Mouse (Mus musculus) c-Kit-positive CD71-positive TER-119-positive erythroid progenitor cells, embryonic 14.5 days (primary cell): ENCODE results near the gene Upk3b.

ENCODE experiments used
- DNase-seq: peaks from one replicate; pipeline ENCODE4 v3.0.0-alpha.2; 2013; ENCODE audit warnings: low spot score

Gene Upk3b

DNA sequence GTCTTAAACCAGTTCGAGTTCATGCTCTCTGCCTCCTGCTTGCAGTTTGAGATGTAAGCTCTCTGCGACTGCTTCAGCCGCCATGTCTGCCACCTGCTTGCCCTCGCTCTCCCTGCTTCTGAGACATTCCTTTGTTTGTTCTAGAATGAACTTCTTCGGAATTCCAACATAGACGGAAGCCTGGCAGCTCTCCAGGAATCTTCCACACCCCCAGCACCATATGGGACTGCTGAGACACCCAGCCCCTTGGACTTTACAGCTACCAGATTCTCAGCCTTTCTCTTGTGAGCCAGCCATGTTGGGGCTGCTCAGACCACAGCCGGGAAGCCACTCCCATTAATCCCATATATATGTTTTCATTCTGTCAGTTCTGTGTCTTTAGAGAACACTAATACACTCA, 38.0 kb downstream of the Upk3b start:
- DNase-seq: no peak

DNA sequence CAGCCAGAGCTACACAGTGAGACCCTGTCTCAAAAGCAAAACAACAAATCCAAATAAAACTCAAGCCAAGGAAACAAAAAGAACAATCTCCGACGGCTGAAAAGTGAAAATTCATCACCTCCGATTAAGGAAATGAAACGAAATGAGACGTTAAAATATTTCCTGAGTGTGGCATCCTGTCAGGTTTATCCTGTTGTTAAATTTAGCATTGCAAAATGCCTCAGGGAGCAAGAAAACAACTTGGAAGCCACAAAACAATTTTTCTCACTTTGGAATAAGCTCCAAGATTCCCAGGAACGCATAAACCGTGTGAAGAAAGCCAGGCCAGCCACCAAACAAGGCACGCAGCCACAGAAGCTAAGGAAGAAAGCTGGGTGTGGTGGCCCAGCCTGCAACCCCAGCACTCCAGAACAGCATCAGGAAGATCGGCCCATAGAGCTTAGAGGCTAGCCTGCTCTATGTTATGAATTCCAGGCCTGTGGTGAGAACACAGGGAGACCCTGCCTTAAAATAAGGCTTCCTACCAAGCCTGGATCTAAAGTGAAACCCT, 38.8 kb downstream of the Upk3b start:
- DNase-seq: no peak

DNA sequence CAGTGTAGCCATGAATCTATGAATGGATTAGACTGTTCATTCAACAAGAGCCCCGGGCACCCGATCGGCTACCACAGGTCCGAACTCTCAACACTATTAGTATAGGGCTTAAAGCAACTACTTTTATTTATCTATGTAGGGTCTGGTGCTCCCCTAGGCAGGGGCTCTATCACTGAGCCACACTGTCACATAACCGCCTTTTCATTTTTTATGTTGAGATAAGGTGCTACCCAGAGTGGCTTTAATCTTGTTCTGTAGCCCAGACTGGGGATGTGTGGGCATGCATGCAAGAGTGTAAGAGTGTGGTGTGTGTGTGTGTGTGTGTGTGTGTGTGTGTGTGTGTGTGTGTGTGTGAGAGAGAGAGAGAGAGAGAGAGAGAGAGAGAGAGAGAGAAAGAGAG, 39.8 kb downstream of the Upk3b start:
- DNase-seq: no peak

DNA sequence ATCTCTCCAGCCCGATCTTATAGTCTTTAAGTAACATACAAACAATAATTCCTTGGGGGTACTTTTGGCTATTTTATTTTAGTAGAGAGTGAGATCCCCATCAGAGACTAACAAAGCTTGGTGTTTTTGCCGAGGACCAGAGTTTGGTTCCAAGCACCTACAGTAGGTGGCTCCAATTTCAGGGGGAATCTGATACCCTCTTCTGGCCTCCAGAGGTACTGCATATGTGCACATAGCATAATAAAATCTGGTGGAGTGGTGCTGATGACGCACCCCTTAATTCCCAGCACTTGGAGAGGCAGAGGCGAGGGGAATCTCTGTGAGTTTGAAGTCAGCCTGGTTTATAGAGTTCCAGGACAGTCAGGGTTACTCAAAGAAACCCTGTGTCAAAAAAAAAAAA, 44.0 kb downstream of the Upk3b start:
- no peak for DNase-seq

DNA sequence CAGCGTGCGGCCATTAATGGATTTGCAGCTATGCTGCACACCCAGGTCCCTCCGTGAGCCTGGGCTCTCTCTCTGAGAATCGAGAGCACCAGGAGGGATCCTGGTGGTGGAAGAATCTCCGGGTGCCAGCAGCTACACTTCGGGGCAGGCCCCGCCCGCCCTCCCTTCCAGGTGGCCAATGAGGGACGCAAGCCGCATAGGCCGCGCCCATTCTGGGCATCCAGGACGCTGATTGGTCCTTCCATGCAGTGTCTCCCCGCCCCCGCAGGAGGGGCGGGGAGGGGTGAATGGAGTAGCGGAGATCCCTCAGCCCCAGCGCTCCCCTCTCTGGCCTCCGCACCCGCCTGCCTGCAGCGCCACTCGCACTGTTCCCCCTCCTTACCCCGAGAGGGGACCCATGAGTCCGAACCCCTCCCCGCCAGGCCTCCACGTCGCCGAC, 45.4 kb downstream of the Upk3b start, which contains the start of gene Rasa4:
Gene Rasa4, plus strand, starts transcription at position 248 of the 439 bp plus-strand sequence.
- peak; percentile 91 for DNase-seq

DNA sequence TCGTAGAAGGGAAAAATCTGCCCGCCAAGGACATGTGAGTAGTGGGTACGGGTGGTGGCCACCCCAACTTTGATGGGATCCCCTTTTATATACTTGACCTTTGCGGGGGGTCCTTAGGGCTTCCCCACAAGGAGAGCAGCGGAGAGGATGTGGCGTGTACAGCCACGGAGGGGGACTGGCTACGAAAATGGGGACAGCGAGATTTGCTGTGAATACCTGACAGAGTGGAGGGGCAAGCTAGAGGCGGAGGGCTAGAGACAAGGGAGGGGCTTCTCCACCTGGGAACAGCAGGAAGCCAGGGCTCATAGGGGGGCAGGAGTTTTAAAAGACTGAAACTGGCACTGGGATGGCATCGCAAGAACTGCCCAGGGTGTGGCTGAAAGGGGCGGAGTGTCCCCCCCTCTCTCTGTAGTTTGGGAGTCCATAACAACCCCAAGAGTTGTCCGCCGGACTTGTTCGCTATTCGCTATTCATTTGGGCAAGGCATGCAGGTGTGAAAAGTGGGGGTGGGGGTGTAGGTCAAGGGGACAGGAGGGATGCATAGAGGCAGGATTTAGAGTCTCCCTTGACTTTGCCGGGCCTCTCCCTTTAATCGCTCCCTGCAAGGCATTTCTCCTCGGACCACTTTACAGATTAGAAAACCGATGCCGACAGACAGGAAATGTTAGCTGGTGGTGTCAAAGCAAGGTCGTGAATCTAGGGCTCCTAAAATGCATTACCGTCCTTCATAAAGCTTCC, 46.0 kb downstream of the Upk3b start:
- no peak for DNase-seq

DNA sequence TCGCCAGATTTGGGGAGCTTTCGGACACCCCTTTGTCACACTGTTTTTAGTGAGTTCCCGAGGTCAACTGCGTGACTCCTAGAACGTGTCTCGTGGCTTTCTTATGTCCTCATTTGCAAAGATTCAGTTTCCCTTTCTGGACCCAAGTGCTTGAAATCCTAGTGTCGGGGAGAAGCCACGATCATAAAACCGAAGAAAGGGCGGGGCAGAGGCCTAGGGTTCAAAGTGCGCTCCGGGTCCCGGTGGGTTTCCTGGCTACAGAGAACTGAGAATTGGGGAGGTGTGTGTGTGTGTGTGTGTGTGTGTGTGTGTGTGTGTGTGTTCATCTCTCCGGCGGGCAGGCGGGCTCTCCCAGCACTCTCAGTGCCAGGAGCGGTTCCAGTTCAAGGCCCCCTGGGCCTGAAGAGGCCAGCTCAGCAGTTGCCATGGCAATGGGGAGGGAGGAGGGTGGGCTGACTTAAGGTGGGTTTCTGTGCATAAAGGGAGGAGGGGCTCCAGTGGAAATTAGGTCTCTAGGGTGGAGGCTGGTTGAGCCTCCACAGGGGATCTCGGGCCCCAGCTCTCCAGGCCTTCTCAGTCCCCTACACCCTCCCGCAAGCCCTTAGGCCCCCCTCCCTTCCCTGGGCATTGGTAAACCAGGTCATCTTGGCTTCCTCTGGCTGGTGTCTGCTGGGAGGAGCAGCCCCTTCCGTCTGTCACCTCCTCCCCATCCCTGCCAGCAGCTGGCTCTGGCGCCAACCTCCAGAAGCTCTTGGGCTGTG, 46.8 kb downstream of the Upk3b start:
- no peak for DNase-seq

DNA sequence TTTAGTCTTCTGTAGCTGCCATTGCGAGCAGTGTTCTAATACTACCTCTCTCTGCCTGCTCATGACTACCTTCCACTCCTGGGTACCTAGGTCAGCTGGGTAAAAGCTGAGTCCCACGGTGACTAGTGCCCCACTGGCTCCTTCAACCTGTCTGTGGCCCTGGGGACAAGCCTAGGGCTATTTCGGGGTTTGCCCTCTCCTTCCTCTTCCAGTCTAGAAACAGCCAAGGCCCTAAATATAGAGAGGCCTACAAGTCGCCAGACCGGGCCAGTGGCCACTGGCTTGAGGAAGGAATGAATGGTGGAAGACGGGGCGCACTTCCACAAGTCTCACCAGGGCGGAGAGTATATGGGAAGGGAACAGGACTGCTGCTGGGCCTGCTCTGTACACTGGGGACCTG, 48.0 kb downstream of the Upk3b start:
- no peak for DNase-seq

DNA sequence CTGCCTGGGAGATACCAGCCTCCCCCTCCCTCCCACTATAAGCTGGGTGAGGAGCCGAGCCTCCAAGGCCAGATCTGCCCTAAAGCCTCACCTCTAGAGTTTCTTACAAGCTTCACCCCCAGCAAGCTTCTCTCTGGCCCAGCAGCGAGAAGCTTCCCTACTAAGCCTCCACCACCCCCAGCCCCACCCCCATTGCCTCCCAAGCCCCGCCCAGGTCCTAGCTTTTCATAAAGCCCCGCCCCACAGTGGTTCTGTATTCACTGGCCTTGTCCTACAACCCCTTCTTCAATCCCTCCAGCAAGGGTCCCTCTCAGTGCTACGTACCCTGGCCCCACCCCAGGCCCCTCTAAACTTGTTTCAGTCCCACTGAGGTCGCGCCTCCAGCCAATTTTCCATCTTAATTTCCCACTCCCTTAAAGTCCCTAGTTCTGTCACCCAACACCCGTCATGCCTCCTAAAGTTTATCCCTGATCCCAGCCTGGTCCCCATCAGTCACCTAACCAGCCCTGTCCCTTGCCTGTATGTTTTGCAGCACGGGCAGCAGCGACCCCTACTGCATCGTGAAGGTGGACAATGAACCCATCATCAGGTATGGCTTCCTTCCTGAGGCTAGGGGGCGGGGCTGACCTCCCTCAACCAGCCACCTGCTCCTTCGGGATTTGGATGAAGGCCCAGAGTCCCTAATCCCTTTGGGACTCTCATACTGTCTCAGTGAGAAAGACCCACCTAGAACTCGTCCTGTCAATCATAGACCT, 50.7 kb downstream of the Upk3b start:
- DNase-seq: no peak

DNA sequence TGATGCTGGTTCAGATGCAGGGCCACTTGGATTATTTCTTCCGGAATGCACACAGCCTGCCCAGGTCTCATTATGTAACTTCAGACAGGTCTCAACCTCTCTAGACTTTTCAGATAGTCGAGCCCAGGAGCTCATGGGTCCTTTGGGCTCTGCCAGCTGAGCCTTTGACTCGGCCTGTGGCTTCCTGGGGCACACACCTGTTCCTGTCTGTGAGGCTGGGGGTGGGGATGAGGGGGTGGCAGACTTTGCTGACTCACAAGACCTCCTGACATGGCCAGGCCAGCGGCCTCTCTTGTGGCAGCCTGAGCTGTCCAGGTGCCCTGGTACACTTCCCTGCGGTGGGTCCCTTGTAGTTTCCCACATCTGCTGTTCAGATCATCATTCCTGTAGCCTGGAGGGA, 53.6 kb downstream of the Upk3b start:
- DNase-seq: no peak

DNA sequence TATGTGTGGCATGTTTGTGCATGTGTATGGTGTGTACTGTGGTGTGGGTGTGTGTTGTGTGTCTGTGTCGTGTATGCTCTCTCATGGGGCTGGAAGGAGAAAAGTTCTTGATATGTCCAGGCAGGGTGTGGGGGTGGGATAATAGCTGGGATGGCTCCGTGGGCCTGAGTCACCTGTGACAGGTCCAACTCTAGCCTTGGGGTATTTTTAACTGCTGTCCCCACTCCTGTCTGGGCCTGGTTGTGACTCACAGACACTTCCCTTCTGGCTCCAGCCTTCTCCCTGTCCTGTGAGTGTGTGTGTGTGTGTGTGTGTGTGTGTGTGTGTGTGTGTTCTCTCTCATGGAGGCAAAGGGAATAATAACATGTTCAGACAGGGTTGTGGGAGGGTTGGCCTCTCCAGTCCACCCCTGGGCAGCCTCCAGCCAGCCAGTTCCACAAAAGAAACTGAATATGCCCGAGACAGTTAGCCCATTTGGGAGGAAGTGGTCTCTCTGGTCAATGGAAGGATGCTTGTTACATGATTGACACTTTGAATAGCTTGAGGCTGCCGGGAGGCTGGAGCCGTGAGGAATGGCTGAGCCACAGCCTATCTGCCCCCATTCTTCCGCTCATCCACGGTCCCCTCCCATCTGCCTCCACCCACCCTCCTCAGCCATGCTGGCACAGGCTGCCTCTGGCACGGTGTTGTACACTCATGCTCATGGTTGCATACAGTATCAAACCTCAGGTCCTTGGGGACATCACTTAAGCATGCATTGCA, 56.1 kb downstream of the Upk3b start:
- DNase-seq: no peak

DNA sequence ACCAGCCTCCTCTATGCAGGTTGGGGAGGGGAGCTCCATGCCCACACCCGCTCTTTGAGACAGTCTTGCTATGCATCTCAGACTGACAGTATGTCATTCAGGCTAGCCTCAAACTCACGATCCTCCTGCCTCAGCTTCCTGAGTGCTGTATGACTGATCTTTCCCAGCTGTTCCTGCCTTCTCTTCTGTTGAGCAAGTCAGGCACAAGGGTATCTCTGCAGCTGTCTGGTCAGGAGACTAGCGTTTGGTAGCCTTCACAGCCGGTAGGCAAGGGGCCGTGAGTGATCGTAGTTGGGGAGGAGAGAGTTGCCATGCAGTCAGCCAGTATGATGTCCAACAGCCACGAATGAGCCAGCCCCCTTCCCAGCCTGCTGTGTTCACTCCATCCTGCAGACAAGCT, 56.8 kb downstream of the Upk3b start:
- no peak for DNase-seq
